Mouse (Mus musculus) cortical plate, adult 2 months (tissue): ENCODE data around the gene Tmem86a. TPM values are rescaled to one million over a fixed set of nuclear protein-coding genes. Genes with fewer than 3 reads are reported as not detected.

ENCODE experiments used
- H3K27ac ChIP-seq: fragments of 200-500 bp; 2 replicates; pipeline ENCODE4 v1.5.1; 2012; ENCODE audit warnings: low read length, control low read depth, inconsistent platforms; ENCODE audit not compliant: insufficient read depth
- H3K4me1 ChIP-seq: fragments of 200-500 bp; 2 replicates; pipeline ENCODE4 v1.6.1; 2011; ENCODE audit warnings: low read length; ENCODE audit not compliant: control insufficient read depth, insufficient read depth
- H3K4me3 ChIP-seq: fragments of 200-500 bp; 2 replicates; pipeline ENCODE4 v1.5.1; 2011; ENCODE audit warnings: mild to moderate bottlenecking, low read length, control low read depth; ENCODE audit not compliant: insufficient read depth
- CTCF ChIP-seq: fragments of 200-500 bp; IDR thresholded peaks from 2 replicates; pipeline ENCODE4 v1.5.1; 2011; ENCODE audit warnings: mild to moderate bottlenecking, control low read depth, low read length; ENCODE audit not compliant: insufficient read depth; ENCODE audit errors: extremely low read depth
- POLR2A ChIP-seq: fragments of 200-500 bp; IDR thresholded peaks from 2 replicates; pipeline ENCODE4 v1.6.1; 2011; ENCODE audit warnings: mild to moderate bottlenecking, low read length, control low read depth; ENCODE audit not compliant: insufficient read depth; ENCODE audit errors: extremely low read depth
- polyA plus RNA-seq: library from polyadenylated mRNA; depleted of rRNA; stranded (reverse); fragments of >200 nt; gene quantifications from 2 replicates; pipeline ENCODE4 v1.2.3, GENCODE M21; 2012

Gene Tmem86a
- polyA plus RNA-seq, 1 experiment, result 22.5 TPM

DNA sequence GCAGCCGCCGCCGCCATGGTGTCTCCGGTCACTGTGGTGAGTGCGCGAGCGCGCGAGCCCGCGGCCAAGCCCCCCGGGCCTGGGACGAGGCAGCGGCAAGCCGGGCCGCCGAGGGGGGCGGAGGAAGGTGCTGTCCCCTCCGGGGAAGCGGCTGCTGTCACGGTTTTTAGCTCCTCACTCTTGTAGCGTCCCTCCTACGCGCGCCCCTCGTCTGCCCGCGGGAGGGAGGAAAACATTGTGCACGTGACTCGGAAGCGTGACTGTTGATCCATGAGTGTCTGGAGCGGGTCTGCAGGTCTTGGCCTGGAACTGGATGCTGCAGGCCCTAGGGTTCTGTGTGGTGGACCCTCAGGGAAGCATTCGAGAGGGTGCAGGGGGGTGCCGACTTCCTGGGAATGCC lies 365 bp downstream of the Tmem86a start:
- peak overlapping the region; percentile 88 for H3K27ac ChIP-seq
- H3K4me1 ChIP-seq, result peaks cover 2% of the 10 kb centered on the region; the same call in 1 of the 2 replicates
- H3K4me3 ChIP-seq, result peak overlapping the region; percentile 56
- TF ChIP-seq POLR2A, result no peak
- TF ChIP-seq CTCF, result no peak

DNA sequence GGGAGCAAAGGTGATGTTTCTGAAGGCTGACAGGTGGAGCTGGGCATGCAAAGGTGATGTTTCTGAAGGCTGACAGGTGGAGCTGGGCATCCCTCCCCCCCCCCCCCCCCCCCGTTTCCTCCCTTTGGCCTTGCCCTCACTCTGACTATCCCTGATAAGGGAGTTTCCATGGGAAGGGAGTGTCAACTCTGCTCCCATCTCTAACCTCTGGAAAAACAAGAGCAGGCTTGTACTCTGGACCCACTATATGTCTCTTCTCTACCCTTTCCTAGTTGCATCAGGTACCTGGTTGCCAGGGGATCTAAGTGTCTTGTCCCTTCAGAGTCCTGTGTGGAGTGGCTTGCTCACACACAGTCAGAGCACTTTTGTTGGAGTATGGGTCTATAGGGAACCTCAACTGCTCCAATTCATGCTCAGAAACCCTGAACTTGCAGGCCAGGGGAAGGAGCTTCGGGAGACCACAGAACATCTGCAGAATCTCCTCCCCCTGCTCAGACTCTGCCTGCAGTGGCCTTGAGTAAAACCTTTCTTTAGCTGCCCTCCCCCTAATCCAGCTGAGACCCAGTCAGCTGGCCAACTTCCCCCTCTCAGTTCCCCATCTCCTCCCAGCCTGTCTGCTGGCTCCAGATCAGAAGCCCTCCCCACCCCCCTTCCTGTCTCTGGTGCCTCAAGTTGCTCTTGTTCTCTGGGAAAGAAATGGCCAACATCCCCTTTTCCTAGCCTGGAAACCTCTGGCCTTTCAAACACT lies 1.2 kb downstream of the Tmem86a start:
- no peak for TF ChIP-seq POLR2A

GRCm38 (mm10) chr7:47052276-47052675 lies 1.9 kb downstream of the Tmem86a start:
- peak overlapping the region; percentile 39; the same call in 1 of the 2 replicates for H3K27ac ChIP-seq
- peaks cover 2% of the 10 kb centered on the region; the same call in 1 of the 2 replicates for H3K4me1 ChIP-seq
- TF ChIP-seq POLR2A, result no peak
- no peak for TF ChIP-seq CTCF
- H3K4me3 ChIP-seq, result peak overlapping the region; percentile 56; the same call in 1 of the 2 replicates

More for the DNA sequence above, 1.2 kb downstream of the Tmem86a start:
- H3K27ac ChIP-seq, result peak overlapping the region; percentile 39; the same call in 1 of the 2 replicates
- H3K4me1 ChIP-seq, result peaks cover 2% of the 10 kb centered on the region; the same call in 1 of the 2 replicates
- H3K4me3 ChIP-seq, result peak overlapping the region; percentile 56

DNA sequence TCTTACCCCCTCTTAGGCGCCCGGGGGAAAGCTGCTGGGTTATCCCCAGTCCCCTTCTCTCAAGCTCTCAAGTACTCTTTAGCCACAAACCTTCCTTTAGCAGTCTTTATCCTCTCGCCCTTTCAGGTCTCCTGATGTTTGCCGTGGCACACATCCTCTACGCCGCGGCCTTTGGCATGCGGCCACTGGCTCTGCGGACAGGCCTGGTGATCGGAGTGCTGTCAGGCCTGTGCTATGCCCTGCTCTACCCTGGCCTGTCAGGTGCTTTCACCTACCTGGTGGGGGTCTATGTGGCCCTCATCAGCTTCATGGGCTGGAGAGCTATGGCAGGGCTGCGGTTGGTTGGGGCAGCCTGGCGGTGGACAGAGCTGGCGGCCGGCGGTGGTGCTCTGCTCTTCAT lies 2.9 kb downstream of the Tmem86a start:
- Histone ChIP-seq H3K4me1 (peaks cover 2% of the 10 kb centered on the region; the same call in 1 of the 2 replicates), H3K4me3 (no peak overlapping the region), H3K27ac (no peak overlapping the region)
- no peak for TF ChIP-seq POLR2A
- TF ChIP-seq CTCF, result no peak

- H3K4me1 ChIP-seq, result peaks cover 2% of the 10 kb centered on the region; the same call in 1 of the 2 replicates
- H3K27ac ChIP-seq, result no peak overlapping the region
- no peak overlapping the region for H3K4me3 ChIP-seq
- TF ChIP-seq CTCF, result no peak
- no peak for TF ChIP-seq POLR2A
Measured at GRCm38 (mm10) chr7:47054666-47055065, 4.3 kb downstream of the Tmem86a start.

GRCm38 (mm10) chr7:47055744-47056143 lies 5.3 kb downstream of the Tmem86a start:
- Histone ChIP-seq H3K27ac (no peak overlapping the region), H3K4me1 (peaks cover 2% of the 10 kb centered on the region; the same call in 1 of the 2 replicates), H3K4me3 (no peak overlapping the region)
- TF ChIP-seq POLR2A (no peak), CTCF (no peak)

DNA sequence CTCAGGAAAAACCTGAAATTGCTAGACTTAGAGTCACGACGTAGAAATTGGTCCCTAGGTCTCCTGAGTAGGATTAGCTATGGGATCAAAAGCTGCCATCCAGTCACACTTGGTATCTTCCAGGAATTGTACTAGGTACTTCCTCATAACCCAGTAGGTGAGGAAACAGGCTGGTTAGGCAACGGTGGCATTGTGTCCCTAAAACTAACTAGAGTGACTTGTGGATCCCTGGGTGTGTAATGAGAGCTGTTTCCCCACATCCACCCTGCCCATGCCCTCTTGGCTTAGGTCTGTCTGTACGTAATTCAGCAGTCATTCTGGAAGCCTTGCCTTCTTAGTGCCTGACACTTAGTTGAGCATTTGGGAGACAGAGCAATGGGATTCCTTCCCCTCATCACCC lies 5.9 kb downstream of the Tmem86a start:
- Histone ChIP-seq H3K4me1 (peaks cover 2% of the 10 kb centered on the region; the same call in 1 of the 2 replicates), H3K4me3 (no peak overlapping the region), H3K27ac (no peak overlapping the region)
- no peak for TF ChIP-seq POLR2A
- no peak for TF ChIP-seq CTCF

DNA sequence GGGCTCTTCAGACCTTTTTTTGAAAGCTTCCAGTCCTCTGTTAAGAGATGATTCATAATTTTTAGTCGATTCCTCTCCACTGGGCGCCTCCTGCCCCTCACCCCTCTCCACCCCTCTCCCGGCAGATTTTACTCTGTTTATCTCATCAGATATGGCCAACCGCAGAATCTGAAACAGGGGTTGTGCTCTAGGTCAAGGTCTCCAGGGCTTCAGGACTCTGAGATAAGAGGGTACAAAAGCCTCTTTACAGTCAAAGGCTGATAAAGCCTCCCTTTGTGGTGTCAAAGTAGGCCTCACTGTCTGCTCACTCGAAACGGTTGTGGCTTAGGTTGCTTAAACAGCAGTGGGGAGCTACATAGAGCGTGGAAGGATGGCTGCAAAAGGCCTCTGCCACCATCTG lies 8.9 kb downstream of the Tmem86a start:
- Histone ChIP-seq H3K4me3 (no peak overlapping the region), H3K4me1 (no peaks in the 10 kb centered on the region), H3K27ac (no peak overlapping the region)
- TF ChIP-seq CTCF (no peak), POLR2A (no peak)

- no peak overlapping the region for H3K27ac ChIP-seq
- H3K4me1 ChIP-seq, result no peaks in the 10 kb centered on the region
- H3K4me3 ChIP-seq, result no peak overlapping the region
- TF ChIP-seq POLR2A (no peak), CTCF (no peak)
Measured at GRCm38 (mm10) chr7:47061560-47061959, 11.2 kb downstream of the Tmem86a start.

DNA sequence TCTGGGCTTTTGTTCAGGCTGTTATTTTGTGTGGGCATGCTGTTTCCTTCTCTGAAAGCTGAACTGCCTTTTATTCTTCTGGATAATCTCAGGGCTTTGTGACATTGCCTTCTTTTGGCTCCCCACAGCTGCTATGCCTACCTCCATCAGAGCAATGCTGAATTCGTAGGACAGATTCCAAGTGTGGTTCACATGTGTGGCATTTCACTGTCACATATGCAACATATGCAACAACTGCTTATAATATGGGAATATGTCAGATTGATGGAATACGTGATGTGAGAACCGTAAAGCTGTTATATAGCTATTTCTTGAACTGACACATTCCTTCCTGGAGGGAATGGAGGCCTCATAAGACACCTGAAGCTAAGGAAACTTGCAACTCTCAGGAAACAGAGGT lies 16.5 kb downstream of the Tmem86a start:
- no peak for TF ChIP-seq CTCF
- TF ChIP-seq POLR2A, result no peak
- H3K4me3 ChIP-seq, result no peak overlapping the region

More for the DNA sequence above, 16.5 kb downstream of the Tmem86a start:
- no peak overlapping the region for H3K27ac ChIP-seq
- H3K4me1 ChIP-seq, result no peaks in the 10 kb centered on the region
